Mouse (Mus musculus) forebrain, embryonic 10.5 days (tissue): ENCODE measurements at regions not wholly inside any gene's neighbourhood (a gene's known extent, or its start where the extent isn't known, plus 50 kb on each side); places are given as distances from the start of the nearest gene placed in this dataset.
A peak's percentile ranks its signal among the peaks of the same experiment; 100 is the strongest.
"Not testable (repeated sequence)": the region's sequence is repeated elsewhere in the genome, so short reads cannot be mapped to it uniquely, and the experiment has no call there.

Experiments used
- DNase-seq: peaks from one replicate; pipeline ENCODE4 v3.0.0-alpha.2; 2017; ENCODE audit warnings: low spot score; ENCODE audit errors: extremely low spot score
- H3K27ac ChIP-seq: fragments of 300-500 bp; sonication (generic); 2 replicates; pipeline ENCODE4 v1.5.1; 2016; ENCODE audit warnings: mild to moderate bottlenecking
- H3K27me3 ChIP-seq: fragments of 300-500 bp; sonication (generic); 2 replicates; pipeline ENCODE4 v1.6.1; 2016; ENCODE audit warnings: mild to moderate bottlenecking; ENCODE audit not compliant: poor library complexity, severe bottlenecking
- H3K36me3 ChIP-seq: fragments of 300-500 bp; sonication (generic); replicated peaks from 2 replicates; pipeline ENCODE4 v1.6.1; 2016; ENCODE audit warnings: mild to moderate bottlenecking, moderate library complexity
- H3K4me1 ChIP-seq: fragments of 300-500 bp; sonication (generic); 2 replicates; pipeline ENCODE4 v1.6.1; 2016
- H3K4me3 ChIP-seq: fragments of 300-500 bp; sonication (generic); 2 replicates; pipeline ENCODE4 v1.5.1; 2016; ENCODE audit warnings: mild to moderate bottlenecking, moderate library complexity
- H3K9me3 ChIP-seq: fragments of 300-500 bp; sonication (generic); 2 replicates; pipeline ENCODE4 v1.6.1; 2016; ENCODE audit warnings: mild to moderate bottlenecking, moderate library complexity
- WGBS: fragments of 180-500 bp; shearing (Covaris S2); methylation state at CpG from one replicate; pipeline ENCODE4 v1.1.7; 2016; 5-methylcytosine and 5-hydroxymethylcytosine counted together

DNA sequence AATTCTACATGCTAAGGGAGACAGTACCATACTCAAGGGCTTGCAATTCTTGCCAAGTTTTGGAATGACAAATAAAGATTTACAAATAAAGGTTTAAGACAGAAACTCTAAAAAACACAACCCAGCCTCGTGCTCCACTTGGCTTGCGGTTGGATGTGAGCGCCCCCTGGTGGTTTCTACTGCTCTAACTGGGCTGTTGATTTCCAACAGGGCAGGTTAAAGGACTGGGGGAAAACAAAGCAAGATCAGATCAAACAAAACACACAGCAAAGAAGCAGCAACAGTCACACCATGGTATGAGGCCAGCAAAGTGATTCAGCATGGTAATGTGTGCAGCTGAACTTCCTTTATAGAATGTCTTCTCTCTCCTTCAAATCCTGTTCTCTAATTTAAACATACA is 339.2 kb downstream of the Adam3 start:
- Histone ChIP-seq H3K36me3 (no peaks in the 10 kb centered on the region), H3K27me3 (no peaks in the 10 kb centered on the region), H3K9me3 (no peaks in the 10 kb centered on the region), H3K4me3 (no peak overlapping the region), H3K4me1 (no peaks in the 10 kb centered on the region), H3K27ac (no peak overlapping the region)
- peak; percentile 78 for DNase-seq
- 9% methylated on average over 3 of the region's 3 CpGs for WGBS

GRCm38 (mm10) chr8:24383963-24384435 is 341.7 kb downstream of the Adam3 start:
- no peaks in the 10 kb centered on the region for H3K4me1 ChIP-seq
- WGBS, result 81% methylated on average over 8 of the region's 8 CpGs
- no peaks in the 10 kb centered on the region for H3K27me3 ChIP-seq
- H3K9me3 ChIP-seq, result no peaks in the 10 kb centered on the region
- no peak overlapping the region for H3K4me3 ChIP-seq
- no peak for DNase-seq
- no peaks in the 10 kb centered on the region for H3K36me3 ChIP-seq
- H3K27ac ChIP-seq, result no peak overlapping the region

- Histone ChIP-seq H3K36me3 (no peaks in the 10 kb centered on the region), H3K27me3 (no peaks in the 10 kb centered on the region), H3K4me1 (no peaks in the 10 kb centered on the region), H3K4me3 (no peak overlapping the region), H3K27ac (no peak overlapping the region), H3K9me3 (no peaks in the 10 kb centered on the region)
- DNase-seq, result no peak
- 89% methylated on average over 14 of the region's 14 CpGs for WGBS
Observed at GRCm38 (mm10) chr8:24383130-24383962, 342.3 kb downstream of the Adam3 start.

GRCm38 (mm10) chr8:24381666-24382253 is 343.9 kb downstream of the Adam3 start:
- no peaks in the 10 kb centered on the region for H3K4me1 ChIP-seq
- no peak for DNase-seq
- H3K27me3 ChIP-seq, result no peaks in the 10 kb centered on the region
- WGBS, result 84% methylated on average over 3 of the region's 3 CpGs
- no peak overlapping the region for H3K27ac ChIP-seq
- no peaks in the 10 kb centered on the region for H3K9me3 ChIP-seq
- no peaks in the 10 kb centered on the region for H3K36me3 ChIP-seq
- H3K4me3 ChIP-seq, result no peak overlapping the region

- Histone ChIP-seq H3K36me3 (no peaks in the 10 kb centered on the region), H3K27me3 (no peaks in the 10 kb centered on the region), H3K4me3 (no peak overlapping the region), H3K27ac (no peak overlapping the region), H3K9me3 (no peaks in the 10 kb centered on the region), H3K4me1 (no peaks in the 10 kb centered on the region)
- DNase-seq, result no peak
Observed at GRCm38 (mm10) chr8:24378070-24378469, 347.6 kb downstream of the Adam3 start.

DNA sequence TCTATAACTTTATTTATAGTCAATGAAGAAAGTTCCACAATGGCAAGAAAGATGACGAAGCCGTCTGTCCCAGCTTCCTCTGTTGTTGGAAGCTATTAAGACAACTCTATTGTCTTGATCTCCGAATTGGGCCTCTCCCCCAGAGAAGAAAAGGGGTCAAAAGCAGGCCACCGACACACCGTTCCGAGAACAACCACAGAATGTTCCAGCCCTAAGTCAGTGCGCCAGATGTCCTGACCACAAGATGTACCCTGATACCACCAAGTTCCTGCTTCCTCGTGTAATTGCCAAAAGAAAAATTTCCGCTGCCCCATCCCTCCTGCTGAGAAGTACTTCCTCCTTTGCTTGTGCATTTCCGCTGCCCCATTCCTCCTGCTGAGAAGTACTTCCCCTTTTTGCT is 348.8 kb downstream of the Adam3 start:
- H3K36me3 ChIP-seq, H3K27me3 ChIP-seq, H3K27ac ChIP-seq, H3K4me1 ChIP-seq, DNase-seq, H3K9me3 ChIP-seq, H3K4me3 ChIP-seq: not testable (repeated sequence)
- WGBS, result 94% methylated on average over 10 of the region's 10 CpGs

DNA sequence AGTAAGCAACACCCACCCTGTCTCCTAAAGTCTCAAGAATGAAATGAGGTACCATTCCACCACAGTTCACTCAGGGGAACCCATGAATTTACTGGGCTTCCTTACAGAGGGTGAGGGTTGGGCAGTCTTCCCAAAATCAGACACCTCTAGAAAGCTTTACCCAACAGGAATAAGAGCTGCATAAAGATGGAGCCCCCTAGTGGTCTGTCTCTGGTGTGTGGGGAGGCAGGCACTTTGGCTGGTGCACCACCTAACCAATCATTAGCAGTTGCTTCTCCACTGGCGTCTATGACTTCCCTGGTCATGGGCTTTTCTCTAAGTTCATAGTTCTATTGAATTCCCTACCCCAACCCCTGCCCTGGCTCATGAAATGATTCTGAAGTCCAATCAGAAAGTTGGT is 351.1 kb downstream of the Adam3 start:
- Histone ChIP-seq H3K36me3 (no peaks in the 10 kb centered on the region), H3K4me1 (no peaks in the 10 kb centered on the region), H3K27ac (no peak overlapping the region), H3K4me3 (no peak overlapping the region), H3K27me3 (no peaks in the 10 kb centered on the region), H3K9me3 (no peaks in the 10 kb centered on the region)
- DNase-seq, result no peak
- WGBS, result 79% methylated on average over 1 of the region's 1 CpGs

GRCm38 (mm10) chr8:24372068-24372467 is 353.6 kb downstream of the Adam3 start:
- Histone ChIP-seq H3K9me3 (no peaks in the 10 kb centered on the region), H3K4me3 (no peak overlapping the region), H3K4me1 (peaks cover 15% of the 10 kb centered on the region), H3K36me3 (no peaks in the 10 kb centered on the region), H3K27me3 (no peaks in the 10 kb centered on the region), H3K27ac (no peak overlapping the region)
- 89% methylated on average over 4 of the region's 4 CpGs for WGBS
- DNase-seq, result no peak

GRCm38 (mm10) chr8:24366000-24366399 is 359.7 kb downstream of the Adam3 start:
- H3K9me3 ChIP-seq, result no peaks in the 10 kb centered on the region
- no peak overlapping the region for H3K27ac ChIP-seq
- H3K27me3 ChIP-seq, result no peaks in the 10 kb centered on the region
- no peak for DNase-seq
- no peaks in the 10 kb centered on the region for H3K36me3 ChIP-seq
- H3K4me3 ChIP-seq, result no peak overlapping the region
- H3K4me1 ChIP-seq, result peaks cover 18% of the 10 kb centered on the region

GRCm38 (mm10) chr8:24364685-24365084 is 361.0 kb downstream of the Adam3 start:
- Histone ChIP-seq H3K4me3 (no peak overlapping the region), H3K27me3 (no peaks in the 10 kb centered on the region), H3K36me3 (no peaks in the 10 kb centered on the region), H3K27ac (no peak overlapping the region), H3K4me1 (peaks cover 18% of the 10 kb centered on the region), H3K9me3 (no peaks in the 10 kb centered on the region)
- WGBS, result 81% methylated on average over 4 of the region's 4 CpGs
- no peak for DNase-seq

GRCm38 (mm10) chr8:24359022-24359600 is 366.5 kb downstream of the Adam3 start:
- no peak for DNase-seq

GRCm38 (mm10) chr8:24355146-24355545 is 370.5 kb downstream of the Adam3 start:
- Histone ChIP-seq H3K27me3 (no peaks in the 10 kb centered on the region), H3K4me1 (peaks cover 9% of the 10 kb centered on the region; the same call in 1 of the 2 replicates), H3K27ac (no peak overlapping the region), H3K9me3 (no peaks in the 10 kb centered on the region), H3K4me3 (no peak overlapping the region), H3K36me3 (no peaks in the 10 kb centered on the region)
- DNase-seq, result no peak
- 87% methylated on average over 4 of the region's 4 CpGs for WGBS

More at GRCm38 (mm10) chr8:24359022-24359600, 366.5 kb downstream of the Adam3 start:
- Histone ChIP-seq H3K36me3 (no peaks in the 10 kb centered on the region), H3K4me3 (no peak overlapping the region), H3K4me1 (0 out of 2 replicates have a peak, but pooled peaks cover 6% of the 10 kb centered on the region), H3K27ac (no peak overlapping the region), H3K27me3 (no peaks in the 10 kb centered on the region), H3K9me3 (no peaks in the 10 kb centered on the region)

- no peak for DNase-seq
- WGBS, result 83% methylated on average over 7 of the region's 7 CpGs
Observed at GRCm38 (mm10) chr8:24353842-24354241, 371.8 kb downstream of the Adam3 start.

More at GRCm38 (mm10) chr8:24353842-24354241, 371.8 kb downstream of the Adam3 start:
- peaks cover 4% of the 10 kb centered on the region; the same call in 1 of the 2 replicates for H3K4me1 ChIP-seq
- no peak overlapping the region for H3K4me3 ChIP-seq
- H3K36me3 ChIP-seq, result no peaks in the 10 kb centered on the region
- H3K9me3 ChIP-seq, result no peaks in the 10 kb centered on the region
- no peaks in the 10 kb centered on the region for H3K27me3 ChIP-seq
- H3K27ac ChIP-seq, result no peak overlapping the region
